Mouse (Mus musculus) C2C12 (cell line): ENCODE measurements around the gene Plcb4. TPM values are rescaled to one million over a fixed set of nuclear protein-coding genes. Genes with fewer than 3 reads are reported as not detected.

Experiments used
- H3K27me3 ChIP-seq: one replicate; pipeline ENCODE4 v1.6.1; 2011; ENCODE audit not compliant: control insufficient read depth, insufficient read depth, insufficient read length
- H3K36me3 ChIP-seq: one replicate; pipeline ENCODE4 v1.6.1; 2011; ENCODE audit not compliant: control insufficient read depth, insufficient read depth
- H3K4me3 ChIP-seq: one replicate; pipeline ENCODE4 v1.5.1; 2011; ENCODE audit warnings: mild to moderate bottlenecking, control low read depth; ENCODE audit not compliant: poor library complexity, insufficient read depth, severe bottlenecking
- H3K79me2 ChIP-seq: one replicate; pipeline ENCODE4 v1.6.1; 2011; ENCODE audit not compliant: control insufficient read depth, insufficient read depth
- H3K79me3 ChIP-seq: one replicate; pipeline ENCODE4 v1.6.1; 2011; ENCODE audit warnings: low read depth, control low read depth
- H3ac ChIP-seq: one replicate; pipeline ENCODE3; 2011; ENCODE audit warnings: low read depth; ENCODE audit not compliant: control insufficient read depth, insufficient read length
- CEBPB ChIP-seq: IDR thresholded peaks from one replicate; pipeline ENCODE4 v1.6.1; 2011; ENCODE audit warnings: low read depth, mild to moderate bottlenecking, control low read depth, moderate library complexity
- CTCF ChIP-seq: IDR thresholded peaks from one replicate; pipeline ENCODE4 v1.5.1; 2011; ENCODE audit not compliant: control insufficient read depth, insufficient read depth, insufficient read length
- FOSL1 ChIP-seq: IDR thresholded peaks from one replicate; pipeline ENCODE4 v1.8.0; 2011; ENCODE audit warnings: mild to moderate bottlenecking, low read length; ENCODE audit not compliant: poor library complexity, insufficient read depth, severe bottlenecking
- MAX ChIP-seq: IDR thresholded peaks from one replicate; pipeline ENCODE4 v1.6.1; 2011; ENCODE audit warnings: mild to moderate bottlenecking, control low read depth
- MYOD1 ChIP-seq: IDR thresholded peaks from one replicate; pipeline ENCODE4 v1.6.1; 2011; ENCODE audit warnings: low read depth; ENCODE audit not compliant: control insufficient read depth, insufficient read length
- MYOG ChIP-seq: IDR thresholded peaks from one replicate; pipeline ENCODE4 v1.6.1; 2011; ENCODE audit not compliant: control insufficient read depth, insufficient read length; ENCODE audit errors: extremely low read depth
- USF1 ChIP-seq: IDR thresholded peaks from one replicate; pipeline ENCODE4 v1.6.1; 2011; ENCODE audit warnings: low read depth, mild to moderate bottlenecking, control low read depth, moderate library complexity
- polyA plus RNA-seq: library from polyadenylated mRNA; unstranded; fragments of >200 nt; fragmentation: generic; extraction: Trizol; gene quantifications from one replicate; pipeline ENCODE4 v1.2.1, GENCODE M21; 2012; ENCODE audit warnings: missing spikeins

The Plcb4 gene
- polyA plus RNA-seq, 1 experiment: 3.0 TPM

DNA sequence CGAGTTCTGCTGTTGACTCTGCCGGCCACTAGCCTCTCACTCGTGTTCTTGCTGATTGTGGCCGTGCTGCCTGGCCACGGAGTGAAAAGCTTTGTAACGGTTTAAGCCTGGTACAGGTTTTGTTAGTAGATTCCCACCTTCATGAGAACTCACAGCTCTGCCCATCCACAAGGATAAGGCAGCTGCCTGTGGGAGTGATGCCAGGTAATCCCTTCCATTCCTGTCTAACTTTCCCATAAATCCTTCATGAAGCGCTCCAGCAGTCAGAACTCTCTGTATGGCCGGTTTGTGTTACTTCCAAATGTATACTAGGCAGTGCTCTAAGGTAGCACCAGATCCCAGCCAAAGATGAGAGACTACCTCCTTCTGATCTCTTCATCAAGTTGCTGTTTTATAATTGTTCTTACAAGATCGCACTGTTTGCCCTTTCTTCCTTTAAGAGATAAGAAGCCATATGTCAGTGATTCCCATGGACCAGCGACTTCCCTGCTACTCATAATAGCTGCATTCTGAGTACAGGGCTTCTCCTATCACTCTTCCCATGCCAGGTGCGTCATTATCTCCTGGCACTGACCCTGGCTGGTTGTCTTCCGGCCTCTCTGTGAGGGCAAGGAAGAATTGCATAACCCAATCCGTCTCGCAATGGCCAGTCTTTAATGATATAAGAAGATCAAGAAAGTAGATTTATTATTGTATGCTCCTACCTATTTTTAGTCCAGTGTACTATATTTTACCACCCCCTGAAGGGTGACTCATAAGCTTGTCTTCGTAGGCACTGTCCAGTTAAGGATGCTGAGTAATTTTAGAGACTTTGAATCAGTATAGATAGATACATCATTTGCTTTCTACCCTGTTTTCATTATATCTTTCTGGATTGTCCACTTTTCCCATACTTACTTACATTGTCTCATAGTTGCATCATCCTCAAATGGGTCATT lies 147.2 kb downstream of the Plcb4 start:
- no peaks in the 10 kb centered on the region for H3K36me3 ChIP-seq
- H3K79me3 ChIP-seq: no peaks in the 10 kb centered on the region
- no peaks in the 10 kb centered on the region for H3K79me2 ChIP-seq
- no peak overlapping the region for H3ac ChIP-seq
- TF ChIP-seq CEBPB: peak; percentile 74
- no peak for TF ChIP-seq MYOD1
- no peak for TF ChIP-seq CTCF
- no peak for TF ChIP-seq MYOG
- no peak overlapping the region for H3K4me3 ChIP-seq
- no peaks in the 10 kb centered on the region for H3K27me3 ChIP-seq

GRCm38 (mm10) chr2:135808342-135808741 lies 149.5 kb downstream of the Plcb4 start:
- H3K79me3 ChIP-seq: no peaks in the 10 kb centered on the region
- H3K4me3 ChIP-seq: no peak overlapping the region
- no peak for TF ChIP-seq CTCF
- TF ChIP-seq MYOD1: no peak
- H3ac ChIP-seq: no peak overlapping the region
- no peaks in the 10 kb centered on the region for H3K27me3 ChIP-seq
- H3K79me2 ChIP-seq: no peaks in the 10 kb centered on the region
- H3K36me3 ChIP-seq: no peaks in the 10 kb centered on the region

GRCm38 (mm10) chr2:135810841-135811240 lies 152.0 kb downstream of the Plcb4 start:
- no peak overlapping the region for H3ac ChIP-seq
- H3K36me3 ChIP-seq: no peaks in the 10 kb centered on the region
- TF ChIP-seq MYOD1: no peak
- no peak for TF ChIP-seq FOSL1
- TF ChIP-seq MYOG: no peak
- TF ChIP-seq USF1: no peak
- no peak for TF ChIP-seq CTCF

GRCm38 (mm10) chr2:135811453-135812101 lies 152.8 kb downstream of the Plcb4 start:
- Histone ChIP-seq H3K4me3 (no peak overlapping the region), H3K36me3 (no peaks in the 10 kb centered on the region), H3K79me3 (no peaks in the 10 kb centered on the region), H3K79me2 (no peaks in the 10 kb centered on the region), H3K27me3 (no peaks in the 10 kb centered on the region), H3ac (no peak overlapping the region)
- no peak for TF ChIP-seq CEBPB
- no peak for TF ChIP-seq MYOG
- no peak for TF ChIP-seq USF1

More at GRCm38 (mm10) chr2:135810841-135811240, 152.0 kb downstream of the Plcb4 start:
- Histone ChIP-seq H3K4me3 (no peak overlapping the region), H3K79me3 (no peaks in the 10 kb centered on the region), H3K79me2 (no peaks in the 10 kb centered on the region), H3K27me3 (no peaks in the 10 kb centered on the region)

GRCm38 (mm10) chr2:135812701-135813246 lies 154.0 kb downstream of the Plcb4 start:
- Histone ChIP-seq H3K79me2 (no peaks in the 10 kb centered on the region), H3K79me3 (no peaks in the 10 kb centered on the region), H3K4me3 (no peak overlapping the region), H3K27me3 (no peaks in the 10 kb centered on the region), H3K36me3 (no peaks in the 10 kb centered on the region), H3ac (no peak overlapping the region)
- no peak for TF ChIP-seq USF1
- no peak for TF ChIP-seq MAX

DNA sequence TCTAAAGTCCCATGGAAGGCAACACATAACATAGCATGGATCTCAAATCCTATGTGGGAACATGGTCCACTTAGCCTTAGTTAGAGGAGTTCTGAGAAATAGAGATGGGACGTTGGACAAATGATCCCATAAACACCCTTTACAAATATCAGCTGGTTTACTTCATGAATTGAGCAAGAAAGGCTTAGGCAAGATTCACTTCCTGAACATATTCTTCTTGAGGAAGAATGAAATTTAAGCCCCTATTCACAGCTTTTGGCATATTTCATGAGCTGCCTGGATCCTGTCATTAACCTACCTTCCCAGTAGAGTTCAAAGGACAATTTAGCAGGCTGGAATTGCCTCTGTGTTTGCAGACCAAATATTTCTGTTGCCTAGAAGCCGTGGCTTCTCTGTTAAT lies 161.9 kb downstream of the Plcb4 start:
- Histone ChIP-seq H3ac (no peak overlapping the region), H3K4me3 (no peak overlapping the region), H3K79me2 (no peaks in the 10 kb centered on the region), H3K79me3 (no peaks in the 10 kb centered on the region), H3K27me3 (no peaks in the 10 kb centered on the region), H3K36me3 (no peaks in the 10 kb centered on the region)
- TF ChIP-seq MAX (no peak), CTCF (no peak), CEBPB (no peak), MYOD1 (no peak)
